Mouse (Mus musculus): ENCODE results near the gene Dennd4a.

The Dennd4a gene

GRCm38 (mm10) chr9:64810822-64811537 lies at the start of gene Dennd4a:
Dennd4a (plus strand) TSS chr9:64811340.
- DNase-seq (ENCODE audit: low read depth): peak; percentile 96

GRCm38 (mm10) chr9:64764824-64765223 lies 46.3 kb upstream of the Dennd4a start:
- no peak for DNase-seq (ENCODE audit: low read depth)

- DNase-seq (ENCODE audit: low read depth): no peak
These were observed 45.0 kb upstream of the Dennd4a start for GRCm38 (mm10) chr9:64766136-64766535.

GRCm38 (mm10) chr9:64767796-64768195 lies 43.3 kb upstream of the Dennd4a start:
- no peak for DNase-seq (ENCODE audit: low read depth)

- DNase-seq (ENCODE audit: low read depth): peak; percentile 51
These were observed 42.0 kb upstream of the Dennd4a start for GRCm38 (mm10) chr9:64769066-64769695.

GRCm38 (mm10) chr9:64769911-64770310 lies 41.2 kb upstream of the Dennd4a start:
- no peak for DNase-seq (ENCODE audit: low read depth)

- no peak for DNase-seq (ENCODE audit: low read depth)
These were observed 40.7 kb upstream of the Dennd4a start for GRCm38 (mm10) chr9:64770411-64770849.

GRCm38 (mm10) chr9:64771236-64771635 lies 39.9 kb upstream of the Dennd4a start:
- no peak for DNase-seq (ENCODE audit: low read depth)

- DNase-seq (ENCODE audit: low read depth): no peak
These were observed 37.9 kb upstream of the Dennd4a start for GRCm38 (mm10) chr9:64773254-64773653.

- no peak for DNase-seq (ENCODE audit: low read depth)
These were observed 37.2 kb upstream of the Dennd4a start for GRCm38 (mm10) chr9:64773936-64774335.

- no peak for DNase-seq (ENCODE audit: low read depth)
These were observed 36.7 kb upstream of the Dennd4a start for GRCm38 (mm10) chr9:64774411-64774811.

- no peak for DNase-seq (ENCODE audit: low read depth)
These were observed 36.3 kb upstream of the Dennd4a start for GRCm38 (mm10) chr9:64774883-64775282.

- DNase-seq (ENCODE audit: low read depth): no peak
These were observed 35.6 kb upstream of the Dennd4a start for GRCm38 (mm10) chr9:64775491-64775890.

GRCm38 (mm10) chr9:64777441-64777987 lies 33.6 kb upstream of the Dennd4a start:
- DNase-seq (ENCODE audit: low read depth): no peak

- no peak for DNase-seq (ENCODE audit: low read depth)
These were observed 33.0 kb upstream of the Dennd4a start for GRCm38 (mm10) chr9:64778151-64778550.

GRCm38 (mm10) chr9:64779628-64780027 lies 31.5 kb upstream of the Dennd4a start:
- DNase-seq (ENCODE audit: low read depth): no peak

- DNase-seq (ENCODE audit: low read depth): no peak
These were observed 27.6 kb upstream of the Dennd4a start for GRCm38 (mm10) chr9:64783511-64783910.

GRCm38 (mm10) chr9:64784841-64785240 lies 26.3 kb upstream of the Dennd4a start:
- peak; percentile 68 for DNase-seq (ENCODE audit: low read depth)

- DNase-seq (ENCODE audit: low read depth): no peak
These were observed 24.8 kb upstream of the Dennd4a start for GRCm38 (mm10) chr9:64786216-64786905.

GRCm38 (mm10) chr9:64788070-64788469 lies 23.1 kb upstream of the Dennd4a start:
- DNase-seq (ENCODE audit: low read depth): no peak

GRCm38 (mm10) chr9:64789341-64789761 lies 21.8 kb upstream of the Dennd4a start:
- peak; percentile 65 for DNase-seq (ENCODE audit: low read depth)

GRCm38 (mm10) chr9:64789887-64790400 lies 21.2 kb upstream of the Dennd4a start:
- DNase-seq (ENCODE audit: low read depth): no peak
